Mouse (Mus musculus) lung, embryonic 14.5 days (tissue): Measurements from ENCODE around the gene Mvb12a. TPM values are rescaled to one million over a fixed set of nuclear protein-coding genes. Genes with fewer than 3 reads are reported as not detected.
"Not testable (repeated sequence)": the region's sequence is repeated elsewhere in the genome, so short reads cannot be mapped to it uniquely, and the experiment has no call there.

Experiments used
- ATAC-seq: fragments of 200-750 bp; cut with Nextera tagmentation; 2 replicates; pipeline ENCODE4 v1.8.0; 2017; ENCODE audit warnings: mild to moderate bottlenecking, moderate TSS enrichment, moderate library complexity; ENCODE audit not compliant: insufficient read depth
- DNase-seq: peaks from one replicate; pipeline ENCODE4 v3.0.0-alpha.2; 2015
- H3K27ac ChIP-seq: fragments of 300-500 bp; sonication (generic); 2 replicates; pipeline ENCODE4 v1.5.1; 2014; ENCODE audit warnings: low read depth, mild to moderate bottlenecking, moderate library complexity
- H3K27me3 ChIP-seq: fragments of 300-500 bp; sonication (generic); 2 replicates; pipeline ENCODE4 v1.6.1; 2014; ENCODE audit warnings: low read length, control low read depth; ENCODE audit not compliant: insufficient read depth
- H3K36me3 ChIP-seq: fragments of 300-500 bp; sonication (generic); 2 replicates; pipeline ENCODE4 v1.6.1; 2014; ENCODE audit warnings: control low read depth; ENCODE audit not compliant: insufficient read depth
- H3K4me1 ChIP-seq: fragments of 300-500 bp; sonication (generic); 2 replicates; pipeline ENCODE4 v1.6.1; 2014; ENCODE audit warnings: antibody characterized with exemption, control low read depth; ENCODE audit not compliant: insufficient read depth
- H3K4me2 ChIP-seq: fragments of 300-500 bp; sonication (generic); 2 replicates; pipeline ENCODE4 v1.6.1; 2014; ENCODE audit warnings: mild to moderate bottlenecking
- H3K4me3 ChIP-seq: fragments of 300-500 bp; sonication (generic); 2 replicates; pipeline ENCODE4 v1.5.1; 2014; ENCODE audit warnings: low read depth, low read length
- H3K9ac ChIP-seq: fragments of 300-500 bp; sonication (generic); 2 replicates; pipeline ENCODE4 v1.6.1; 2014
- H3K9me3 ChIP-seq: fragments of 300-500 bp; sonication (generic); 2 replicates; pipeline ENCODE4 v1.6.1; 2016; ENCODE audit warnings: low read depth, low read length, control low read depth
- CTCF ChIP-seq: IDR thresholded peaks from 2 replicates; pipeline ENCODE4 v1.5.1; 2016; ENCODE audit warnings: antibody characterized with exemption, low read depth
- WGBS: fragments of 180-500 bp; shearing (Covaris S2); extraction: QIAGEN DNeasy Blood & Tissue Kit; methylation state at CpG from one replicate; pipeline ENCODE4 v1.1.7; 2014; 5-methylcytosine and 5-hydroxymethylcytosine counted together
- polyA plus RNA-seq: library from polyadenylated mRNA; unstranded; fragments of >200 nt; fragmentation: Nextera tagmentation; extraction: Ambion mirVana; gene quantifications from 2 replicates; pipeline ENCODE4 v1.2.1, GENCODE M21; 2014

The Mvb12a gene
- polyA plus RNA-seq, 1 experiment from 2014 or later = 106 TPM

DNA sequence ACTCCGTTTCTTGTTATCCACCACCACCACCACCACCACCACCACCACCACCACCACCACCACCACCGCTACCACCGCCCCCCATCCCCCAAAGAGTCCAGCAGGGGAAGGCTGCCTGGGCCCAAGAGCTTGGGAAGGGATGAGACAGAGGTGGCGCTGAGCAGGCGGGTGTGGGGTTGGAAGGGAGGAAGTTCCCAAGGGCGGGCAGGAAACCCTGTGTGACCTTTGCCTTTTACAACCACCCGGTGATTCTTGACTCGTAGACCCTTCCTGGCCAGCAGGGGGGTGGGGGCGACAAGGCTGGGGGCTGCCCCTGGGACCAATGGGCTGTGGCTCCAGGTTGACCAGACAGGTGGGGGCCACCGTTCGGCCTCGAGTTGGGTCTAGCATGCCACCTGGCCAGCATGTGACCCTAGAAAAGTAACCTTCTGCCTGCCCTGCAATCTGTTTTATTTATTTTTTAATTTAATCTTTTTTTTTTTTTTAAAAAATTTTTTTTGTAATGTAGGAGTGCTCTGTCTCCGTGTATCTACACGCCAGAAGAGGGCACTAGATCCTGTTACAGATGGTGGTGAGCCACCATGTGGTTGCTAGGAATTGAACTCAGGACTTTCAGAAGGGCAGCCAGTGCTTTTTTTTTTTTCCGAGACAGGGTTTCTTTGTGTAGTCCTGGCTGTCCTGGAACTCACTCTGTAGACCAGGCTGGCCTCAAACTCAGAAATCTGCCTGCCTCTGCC lies 29.5 kb upstream of the Mvb12a start:
- H3K4me1 ChIP-seq = no peaks in the 10 kb centered on the region
- DNase-seq = no peak
- no peak overlapping the region for H3K4me2 ChIP-seq
- no peak overlapping the region for H3K27ac ChIP-seq
- WGBS = 61% methylated on average over 15 of the region's 15 CpGs
- ATAC-seq = no peak
- no peaks in the 10 kb centered on the region for H3K9me3 ChIP-seq
- no peak overlapping the region for H3K9ac ChIP-seq
- H3K36me3 ChIP-seq = no peaks in the 10 kb centered on the region
- peaks cover 9% of the 10 kb centered on the region for H3K27me3 ChIP-seq
- no peak overlapping the region for H3K4me3 ChIP-seq
- no peak for TF ChIP-seq CTCF

DNA sequence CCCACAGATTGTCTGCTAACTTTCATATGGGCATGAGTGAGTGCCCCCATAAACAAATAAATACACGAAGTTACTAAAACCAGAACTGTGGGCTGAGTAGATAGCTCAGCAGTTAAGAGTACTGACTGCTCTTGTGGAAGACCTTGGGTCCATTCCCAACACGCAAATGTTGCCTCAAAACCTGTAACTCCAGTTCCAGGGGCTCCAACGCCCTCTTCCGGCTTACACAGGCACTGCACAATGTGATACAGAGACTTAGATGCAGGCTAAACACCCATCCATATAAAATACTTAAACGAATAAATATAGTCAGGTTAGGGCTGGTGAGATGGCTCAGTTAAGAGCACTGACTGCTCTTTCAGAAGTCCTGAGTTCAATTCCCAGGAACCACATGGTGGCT lies 27.7 kb upstream of the Mvb12a start:
- H3K4me3 ChIP-seq = no peak overlapping the region
- ATAC-seq (no peak), DNase-seq (no peak)
- no peaks in the 10 kb centered on the region for H3K4me1 ChIP-seq
- no peaks in the 10 kb centered on the region for H3K27me3 ChIP-seq
- H3K9me3 ChIP-seq = no peaks in the 10 kb centered on the region
- no peak; the same call in 1 of the 2 replicates for TF ChIP-seq CTCF
- 56% methylated on average over 5 of the region's 5 CpGs for WGBS
- H3K27ac ChIP-seq = no peak overlapping the region
- no peaks in the 10 kb centered on the region for H3K36me3 ChIP-seq
- no peak overlapping the region for H3K9ac ChIP-seq
- H3K4me2 ChIP-seq = no peak overlapping the region

DNA sequence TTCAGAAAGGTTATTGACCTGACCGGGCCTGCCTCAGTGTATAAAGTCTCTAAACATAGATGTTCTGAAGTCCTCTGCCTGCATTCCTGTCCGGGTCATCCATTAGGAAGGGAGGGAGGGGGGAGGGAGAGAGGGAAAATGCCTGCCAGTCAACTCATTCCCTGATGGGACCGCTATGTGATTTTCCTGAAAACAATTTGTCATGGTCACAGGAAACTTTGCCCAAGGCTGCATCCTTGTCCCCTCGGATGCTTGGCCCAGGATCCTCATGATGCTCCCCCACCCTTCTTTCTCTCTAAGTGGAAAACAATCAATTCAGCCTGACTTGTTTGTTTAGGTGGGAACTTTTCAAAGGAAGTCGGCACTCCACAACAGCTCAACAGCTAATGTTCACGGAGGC lies 25.9 kb upstream of the Mvb12a start:
- no peak overlapping the region for H3K4me2 ChIP-seq
- ATAC-seq (no peak), DNase-seq (peak; percentile 61)
- WGBS = 1% methylated on average over 6 of the region's 6 CpGs
- no peaks in the 10 kb centered on the region for H3K4me1 ChIP-seq
- no peaks in the 10 kb centered on the region for H3K27me3 ChIP-seq
- H3K4me3 ChIP-seq = no peak overlapping the region
- no peak overlapping the region for H3K9ac ChIP-seq
- no peak overlapping the region for H3K27ac ChIP-seq
- TF ChIP-seq CTCF = no peak
- H3K9me3 ChIP-seq = no peaks in the 10 kb centered on the region
- no peaks in the 10 kb centered on the region for H3K36me3 ChIP-seq

DNA sequence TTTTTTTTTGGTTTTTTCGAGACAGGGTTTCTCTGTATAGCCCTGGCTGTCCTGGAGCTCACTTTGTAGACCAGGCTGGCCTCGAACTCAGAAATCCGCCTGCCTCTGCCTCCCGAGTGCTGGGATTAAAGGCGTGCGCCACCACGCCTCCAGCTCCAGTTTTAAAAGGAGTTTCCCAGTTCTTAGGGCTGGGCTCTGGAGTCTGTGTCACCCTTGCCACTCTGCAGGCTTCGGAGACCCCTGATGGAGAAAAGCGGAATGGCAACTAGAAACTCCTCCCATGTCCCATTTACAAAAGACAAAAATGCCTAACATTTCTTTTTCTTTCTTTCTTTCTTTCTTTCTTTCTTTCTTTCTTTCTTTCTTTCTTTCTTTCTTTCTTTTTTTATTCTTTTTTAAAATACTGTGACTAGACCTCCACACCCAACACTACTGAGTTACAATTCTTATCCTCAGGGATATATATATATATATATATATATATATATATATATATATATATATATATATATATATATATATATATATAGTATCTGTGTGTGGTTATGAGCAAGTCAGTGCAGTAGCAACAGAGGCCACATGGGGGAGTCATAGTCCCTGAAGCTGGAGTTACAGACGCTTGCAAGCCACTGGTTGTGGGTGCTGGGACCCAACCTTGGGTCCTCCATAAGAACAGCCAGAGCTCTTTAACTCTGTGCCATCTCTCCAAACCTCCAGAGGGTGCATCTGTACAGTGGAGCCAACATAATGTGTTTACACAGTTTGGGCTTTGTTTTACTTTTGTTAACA lies 23.5 kb upstream of the Mvb12a start:
- H3K4me3 ChIP-seq, H3K4me1 ChIP-seq, H3K27ac ChIP-seq, ATAC-seq, H3K36me3 ChIP-seq, H3K9ac ChIP-seq, H3K9me3 ChIP-seq, H3K27me3 ChIP-seq, H3K4me2 ChIP-seq: not testable (repeated sequence)
- peak; percentile 72 for TF ChIP-seq CTCF
- 40% methylated on average over 9 of the region's 10 CpGs for WGBS
- DNase-seq = peak; percentile 94

DNA sequence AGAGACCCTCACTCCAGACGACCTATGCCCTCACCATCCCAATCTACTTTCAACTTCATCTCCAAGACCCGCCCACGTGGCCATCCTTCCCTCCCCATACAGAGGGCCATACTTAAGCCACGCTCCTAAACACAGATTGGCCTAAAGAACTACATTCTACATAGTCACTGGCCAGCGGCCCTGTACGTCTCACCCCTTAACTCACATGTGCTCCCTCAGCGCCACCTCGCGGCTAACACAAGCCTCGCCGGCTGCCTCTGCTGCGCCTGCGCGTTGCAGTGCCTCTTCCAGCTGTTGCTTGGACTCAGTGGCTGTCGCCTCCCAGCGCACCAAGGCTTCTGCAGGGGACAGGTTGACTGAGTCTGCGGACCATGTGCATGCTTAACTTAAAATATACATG lies 21.1 kb upstream of the Mvb12a start:
- H3K27me3 ChIP-seq = peaks cover 15% of the 10 kb centered on the region
- peak; percentile 97 for TF ChIP-seq CTCF
- no peaks in the 10 kb centered on the region for H3K36me3 ChIP-seq
- H3K4me3 ChIP-seq = no peak overlapping the region
- DNase-seq = peak; percentile 98
- 0 out of 2 replicates have a peak overlapping the region, but pooled peaks have one; percentile 1 for H3K4me2 ChIP-seq
- H3K27ac ChIP-seq = no peak overlapping the region
- WGBS = 2% methylated on average over 17 of the region's 17 CpGs
- no peaks in the 10 kb centered on the region; the same call in 1 of the 2 replicates for H3K4me1 ChIP-seq
- no peak overlapping the region for H3K9ac ChIP-seq
- peak; percentile 94 for ATAC-seq
- H3K9me3 ChIP-seq = no peaks in the 10 kb centered on the region

DNA sequence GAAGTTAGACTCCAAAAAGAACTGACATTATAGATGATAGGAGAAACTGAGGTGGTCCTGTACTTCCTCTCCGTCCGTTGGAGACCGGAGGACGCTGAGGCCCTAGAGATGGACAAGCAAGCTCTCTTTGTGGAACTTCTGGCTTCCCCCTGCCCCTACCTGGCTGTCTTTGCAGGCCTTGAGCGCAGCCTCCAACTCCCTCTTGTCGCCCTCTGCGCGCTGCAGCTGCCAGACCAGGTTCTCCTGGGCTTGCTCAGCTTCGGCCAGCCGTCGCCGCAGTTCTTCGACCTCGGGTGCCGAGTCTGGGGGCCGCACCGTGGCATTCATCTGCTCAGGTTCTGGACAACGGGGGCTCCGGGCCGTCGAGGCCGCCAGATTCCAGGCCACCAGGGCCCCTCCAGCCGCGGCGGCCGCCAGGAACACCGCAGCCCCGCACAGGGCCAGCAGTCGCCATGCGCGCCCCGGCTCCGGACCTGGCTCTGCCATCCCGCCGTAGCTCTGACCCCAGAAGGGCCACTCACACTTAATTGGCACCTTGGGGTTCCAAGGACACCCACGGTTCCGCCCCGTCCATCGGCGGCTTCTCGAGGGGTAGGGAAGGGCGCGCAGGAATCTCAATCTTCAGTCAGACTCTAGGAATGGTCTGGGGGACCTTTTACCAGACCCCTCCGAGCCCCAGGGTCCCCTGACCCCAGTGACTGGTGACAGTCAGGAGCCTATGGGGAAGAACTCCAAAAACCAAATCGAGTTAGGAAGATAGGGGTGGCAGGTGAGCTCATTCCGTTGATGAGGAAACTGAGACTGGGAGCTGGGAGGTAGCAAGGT lies 17.3 kb upstream of the Mvb12a start, which contains the start of gene Ccdc194:
TSS of gene Ccdc194 (minus strand) at position 486 of the 825 bp plus-strand sequence.
- Histone ChIP-seq H3K27ac (peak within 1 kb of the TSS; percentile 25), H3K9ac (peak within 1 kb of the TSS; percentile 41; the same call in 1 of the 2 replicates), H3K4me1 (peaks cover 5% of the 10 kb centered on the region; the same call in 1 of the 2 replicates), H3K4me2 (peak within 1 kb of the TSS; percentile 44), H3K4me3 (peak within 1 kb of the TSS; percentile 16; the same call in 1 of the 2 replicates), H3K36me3 (no peaks in the 10 kb centered on the region), H3K27me3 (peaks cover 15% of the 10 kb centered on the region), H3K9me3 (no peaks in the 10 kb centered on the region)
- TF ChIP-seq CTCF = no peak
- 11% methylated on average over 46 of the region's 46 CpGs for WGBS
- ATAC-seq (no peak), DNase-seq (no peak)
